16 mouse cellular contexts compared by ENCODE assay signal in the genomic region with DNA sequence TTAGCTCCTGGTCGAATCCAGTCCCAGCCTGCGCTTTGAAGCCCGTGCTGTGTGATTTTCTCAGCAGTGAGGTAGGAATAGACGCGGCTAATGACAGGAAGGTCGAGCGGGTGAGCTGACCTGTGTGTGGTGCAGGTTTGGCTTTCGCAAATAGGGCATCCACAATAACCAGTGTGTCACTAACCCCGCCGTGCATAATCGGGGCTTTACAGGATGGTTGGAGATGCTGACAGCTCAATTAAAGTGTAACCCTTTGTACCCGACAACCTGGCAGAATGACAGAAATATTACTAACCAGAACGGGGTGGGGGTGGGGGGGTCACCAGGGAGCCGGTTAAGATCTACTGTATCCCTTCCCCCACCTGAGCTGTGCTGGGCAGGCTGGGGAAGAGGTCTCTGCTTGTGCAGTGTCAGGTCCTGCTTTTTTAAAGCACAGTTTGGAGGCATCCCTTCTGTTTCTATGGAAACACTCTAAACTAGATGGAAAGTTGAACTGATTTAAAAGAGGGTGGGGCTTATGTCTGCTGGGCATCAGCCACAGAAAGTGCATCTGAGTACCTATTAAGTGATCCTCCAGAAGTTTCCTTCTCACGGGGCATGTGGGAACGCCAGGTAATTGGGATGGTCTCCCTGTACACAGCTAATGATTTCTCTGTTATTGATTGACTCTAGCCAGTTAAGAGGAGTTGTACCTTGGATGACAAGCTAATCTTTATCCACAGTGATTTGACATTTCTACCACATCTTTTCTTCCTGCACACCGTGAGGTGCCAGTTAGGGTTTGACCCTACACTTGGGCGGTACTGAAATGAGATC.
DNase-seq lines count a peak whose midpoint lies in the region; ATAC-seq and TF ChIP-seq lines count a peak whose summit lies in the region.
"Had no signal": no experiment of that assay in that cellular context is flagged by ENCODE, and none has a peak within 500 bp of the region (broad histone marks: within the 10 kb centered on the region; RNA-seq: fewer than 3 reads in every experiment).

No protein-coding gene starts in this region.

- no peak overlapping the region for H3K4me3 ChIP-seq in hindbrain, embryonic 12.5 days
- H3K4me3 ChIP-seq in hindbrain, embryonic 10.5 days, result no peak overlapping the region
- H3K4me3 ChIP-seq in hindbrain, embryonic 13.5 days, result no peak overlapping the region
- H3K4me3 ChIP-seq in kidney, postnatal 0 days (replicated peaks; ENCODE audit: low read depth, low read length), result no peak overlapping the region
- H3K4me3 ChIP-seq in midbrain, embryonic 15.5 days, result no peak overlapping the region
- H3K4me3 ChIP-seq in intestine, embryonic 16.5 days (ENCODE audit: low read length), result no peak overlapping the region
- H3K4me3 ChIP-seq: erythroblast, embryonic 14.5 days; layer of hippocampus, adult 2 months; lung, embryonic 15.5 days; neural tube, embryonic 15.5 days had no signal

- no peak overlapping the region for H3K4me2 ChIP-seq in hindbrain, embryonic 12.5 days (replicated peaks)
- H3K4me2 ChIP-seq in hindbrain, embryonic 13.5 days, result no peak overlapping the region
- H3K4me2 ChIP-seq in kidney, postnatal 0 days (ENCODE audit: low read length), result no peak overlapping the region
- 0 out of 2 replicates have a peak overlapping the region, but pooled peaks have one; percentile 5 for H3K4me2 ChIP-seq in midbrain, embryonic 15.5 days
- H3K4me2 ChIP-seq in intestine, embryonic 16.5 days (ENCODE audit: low read depth, low read length), result no peak overlapping the region
- H3K4me2 ChIP-seq: lung, embryonic 15.5 days; neural tube, embryonic 15.5 days had no signal

- no peak for DNase-seq in hindbrain, embryonic 10.5 days (ENCODE audit: low spot score)
- no peak for DNase-seq in kidney, postnatal 0 days (ENCODE audit: low spot score)
- DNase-seq in heart, adult 9 months (ENCODE audit: low spot score in 2 of 2), result no peak
- DNase-seq: B cell, adult 2 months; heart, postnatal 10 days; left cerebral cortex, postnatal 4 days; right cerebral cortex, postnatal 25 days had no signal

- no peaks in the 10 kb centered on the region for H3K27me3 ChIP-seq in hindbrain, embryonic 12.5 days
- no peaks in the 10 kb centered on the region; the same call in 1 of the 2 replicates for H3K27me3 ChIP-seq in hindbrain, embryonic 10.5 days (ENCODE audit: insufficient read depth, poor library complexity, severe bottlenecking)
- 0 out of 2 replicates have a peak, but pooled peaks cover 12% of the 10 kb centered on the region for H3K27me3 ChIP-seq in hindbrain, embryonic 13.5 days
- no peaks in the 10 kb centered on the region for H3K27me3 ChIP-seq in kidney, postnatal 0 days (ENCODE audit: insufficient read depth, low read length)
- H3K27me3 ChIP-seq in midbrain, embryonic 15.5 days (replicated peaks), result no peaks in the 10 kb centered on the region
- no peaks in the 10 kb centered on the region for H3K27me3 ChIP-seq in intestine, embryonic 16.5 days (replicated peaks; ENCODE audit: control insufficient read depth, insufficient read depth, low read length)
- H3K27me3 ChIP-seq: lung, embryonic 15.5 days; neural tube, embryonic 15.5 days had no signal

- H3K27ac ChIP-seq in hindbrain, embryonic 12.5 days, result 0 out of 2 replicates have a peak overlapping the region, but pooled peaks have one; percentile 2
- H3K27ac ChIP-seq in hindbrain, embryonic 10.5 days, result no peak overlapping the region
- no peak overlapping the region; the same call in 1 of the 2 replicates for H3K27ac ChIP-seq in hindbrain, embryonic 13.5 days
- H3K27ac ChIP-seq in kidney, postnatal 0 days, result no peak overlapping the region
- H3K27ac ChIP-seq in midbrain, embryonic 15.5 days, result peak overlapping the region; percentile 21; the same call in 1 of the 2 replicates
- H3K27ac ChIP-seq in intestine, embryonic 16.5 days (ENCODE audit: low read length), result no peak overlapping the region
- H3K27ac ChIP-seq: layer of hippocampus, adult 2 months; lung, embryonic 15.5 days; neural tube, embryonic 15.5 days had no signal

- no peak overlapping the region for H3K9ac ChIP-seq in hindbrain, embryonic 12.5 days
- peak overlapping the region; percentile 19; the same call in 1 of the 2 replicates for H3K9ac ChIP-seq in hindbrain, embryonic 13.5 days
- no peak overlapping the region for H3K9ac ChIP-seq in kidney, postnatal 0 days (ENCODE audit: low read depth, low read length)
- H3K9ac ChIP-seq in midbrain, embryonic 15.5 days, result no peak overlapping the region
- no peak overlapping the region for H3K9ac ChIP-seq in intestine, embryonic 16.5 days (ENCODE audit: low read depth, low read length)
- H3K9ac ChIP-seq: lung, embryonic 15.5 days; neural tube, embryonic 15.5 days had no signal

- 40% methylated on average over 18 of the region's 18 CpGs for WGBS in hindbrain, embryonic 12.5 days
- 57% methylated on average over 18 of the region's 18 CpGs for WGBS in hindbrain, embryonic 10.5 days
- 41% methylated on average over 18 of the region's 18 CpGs for WGBS in hindbrain, embryonic 13.5 days
- 40% methylated on average over 18 of the region's 18 CpGs for WGBS in kidney, postnatal 0 days
- 27% methylated on average over 18 of the region's 18 CpGs for WGBS in midbrain, embryonic 15.5 days
- WGBS in intestine, embryonic 16.5 days, result 64% methylated on average over 18 of the region's 18 CpGs

- no peaks in the 10 kb centered on the region for H3K9me3 ChIP-seq in hindbrain, embryonic 12.5 days (replicated peaks)
- no peaks in the 10 kb centered on the region for H3K9me3 ChIP-seq in hindbrain, embryonic 10.5 days
- no peaks in the 10 kb centered on the region for H3K9me3 ChIP-seq in hindbrain, embryonic 13.5 days
- no peaks in the 10 kb centered on the region for H3K9me3 ChIP-seq in kidney, postnatal 0 days (replicated peaks; ENCODE audit: low read length)
- no peaks in the 10 kb centered on the region for H3K9me3 ChIP-seq in midbrain, embryonic 15.5 days
- H3K9me3 ChIP-seq in intestine, embryonic 16.5 days (ENCODE audit: control insufficient read depth, low read length), result no peaks in the 10 kb centered on the region
- H3K9me3 ChIP-seq: lung, embryonic 15.5 days; neural tube, embryonic 15.5 days had no signal

- H3K36me3 ChIP-seq in hindbrain, embryonic 12.5 days, result no peaks in the 10 kb centered on the region
- H3K36me3 ChIP-seq in hindbrain, embryonic 10.5 days, result peaks cover 13% of the 10 kb centered on the region
- peaks cover 9% of the 10 kb centered on the region for H3K36me3 ChIP-seq in hindbrain, embryonic 13.5 days
- 0 out of 2 replicates have a peak, but pooled peaks cover 3% of the 10 kb centered on the region for H3K36me3 ChIP-seq in kidney, postnatal 0 days (ENCODE audit: insufficient read depth, low read length)
- no peaks in the 10 kb centered on the region for H3K36me3 ChIP-seq in midbrain, embryonic 15.5 days (replicated peaks)
- no peaks in the 10 kb centered on the region for H3K36me3 ChIP-seq in intestine, embryonic 16.5 days (ENCODE audit: control insufficient read depth, insufficient read depth, low read length)
- H3K36me3 ChIP-seq: lung, embryonic 15.5 days had no signal

- H3K4me1 ChIP-seq in hindbrain, embryonic 12.5 days, result peaks cover 49% of the 10 kb centered on the region
- peaks cover 66% of the 10 kb centered on the region for H3K4me1 ChIP-seq in hindbrain, embryonic 10.5 days (replicated peaks)
- peaks cover 68% of the 10 kb centered on the region for H3K4me1 ChIP-seq in hindbrain, embryonic 13.5 days (replicated peaks)
- H3K4me1 ChIP-seq in kidney, postnatal 0 days (replicated peaks; ENCODE audit: insufficient read depth, low read length), result no peaks in the 10 kb centered on the region
- H3K4me1 ChIP-seq in midbrain, embryonic 15.5 days, result peaks cover 35% of the 10 kb centered on the region
- H3K4me1 ChIP-seq in intestine, embryonic 16.5 days (ENCODE audit: control insufficient read depth, insufficient read depth, low read length), result peaks cover 5% of the 10 kb centered on the region; the same call in 1 of the 2 replicates

- TF ChIP-seq CTCF in kidney, postnatal 0 days (IDR thresholded peaks at IDR 0.05; ENCODE audit: low read depth), result no peak

- ATAC-seq in hindbrain, embryonic 12.5 days (ENCODE audit: low FRiP score), result 0 out of 2 replicates have a peak, but pooled peaks have one; percentile 27
- 0 out of 2 replicates have a peak, but pooled peaks have one; percentile 31 for ATAC-seq in hindbrain, embryonic 13.5 days (ENCODE audit: low FRiP score)
- peak; percentile 75 for ATAC-seq in kidney, postnatal 0 days (replicated peaks; ENCODE audit: low FRiP score, low read depth)
- peak; percentile 82 for ATAC-seq in midbrain, embryonic 15.5 days (replicated peaks)
- ATAC-seq in CD4-positive, CD25-positive, alpha-beta regulatory T cell, adult 4 months, result no peak
- no peak for ATAC-seq in intestine, embryonic 16.5 days

Comparison
In these comparisons a context has a peak if more than half of its experiments do, and no peak if none do; other contexts are left out.
1. H3K27ac ChIP-seq: peak in hindbrain, embryonic 12.5 days (single experiment) and midbrain, embryonic 15.5 days (single experiment); none in hindbrain, embryonic 10.5 days (single experiment), hindbrain, embryonic 13.5 days (single experiment), kidney, postnatal 0 days (single experiment) and intestine, embryonic 16.5 days (single experiment).
2. ATAC-seq: peak in hindbrain, embryonic 12.5 days (single experiment), hindbrain, embryonic 13.5 days (single experiment), kidney, postnatal 0 days (single experiment) and midbrain, embryonic 15.5 days (single experiment); none in CD4-positive, CD25-positive, alpha-beta regulatory T cell, adult 4 months (single experiment) and intestine, embryonic 16.5 days (single experiment).